19 mouse cellular contexts compared by ENCODE assay signal in the genomic region with DNA sequence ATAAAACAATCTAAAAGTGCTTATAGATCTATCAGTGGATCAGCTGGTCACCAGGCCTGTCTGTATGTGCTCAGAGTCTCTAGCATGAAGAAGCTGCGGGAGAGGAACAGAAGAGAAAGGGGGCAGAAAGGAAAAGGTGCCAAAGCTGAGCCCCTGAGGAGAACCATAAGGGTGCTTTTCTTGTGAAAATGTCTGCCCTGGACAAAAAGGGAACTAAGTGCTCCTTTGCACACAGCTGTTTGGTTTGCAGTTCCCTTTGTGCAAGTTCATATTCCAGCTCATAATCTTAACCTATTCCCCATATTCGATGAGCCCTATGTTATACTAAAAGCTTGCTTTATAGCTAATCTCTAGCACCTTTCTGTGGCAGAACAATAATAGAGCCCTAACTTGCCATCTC. TPM values are rescaled to one million over a fixed set of nuclear protein-coding genes. Genes with fewer than 3 reads are reported as not detected.
"Had no signal": no experiment of that assay in that cellular context is flagged by ENCODE, and none has a peak within 500 bp of the region (broad histone marks: within the 10 kb centered on the region; RNA-seq: fewer than 3 reads in every experiment).

No protein-coding gene starts in this region.

- H3K4me1 ChIP-seq: kidney, embryonic 15.5 days; limb, embryonic 15.5 days; liver, embryonic 12.5 days; midbrain, embryonic 10.5 days; neural tube, embryonic 15.5 days had no signal

- H3K4me3 ChIP-seq: kidney, embryonic 15.5 days; limb, embryonic 15.5 days; liver, embryonic 12.5 days; midbrain, embryonic 10.5 days; myocyte; neural tube, embryonic 15.5 days had no signal

- DNase-seq: kidney, adult 2 months; kidney, postnatal 14 days; lung, embryonic 14.5 days; lung, postnatal 10 days; midbrain, embryonic 14.5 days; right cerebral cortex, adult 18-20 months; right cerebral cortex, postnatal 25 days had no signal

- H3K9me3 ChIP-seq: kidney, embryonic 15.5 days; limb, embryonic 15.5 days; liver, embryonic 12.5 days; midbrain, embryonic 10.5 days; neural tube, embryonic 15.5 days had no signal

- H3K27me3 ChIP-seq: kidney, embryonic 15.5 days; limb, embryonic 15.5 days; liver, embryonic 12.5 days; neural tube, embryonic 15.5 days had no signal

- H3K9ac ChIP-seq: kidney, embryonic 15.5 days; limb, embryonic 15.5 days; liver, embryonic 12.5 days; lung, embryonic 14.5 days; neural tube, embryonic 15.5 days had no signal

- ATAC-seq: liver, embryonic 12.5 days had no signal

- H3K4me2 ChIP-seq: kidney, embryonic 15.5 days; limb, embryonic 15.5 days; liver, embryonic 12.5 days; lung, embryonic 14.5 days; neural tube, embryonic 15.5 days had no signal

- H3K27ac ChIP-seq: kidney, embryonic 15.5 days; limb, embryonic 15.5 days; liver, embryonic 12.5 days; midbrain, embryonic 10.5 days; neural tube, embryonic 15.5 days had no signal

RNA-seq across cellular contexts. Expression of a gene that starts 25.3 kb away (rescaled TPM):
- total RNA-seq: layer of hippocampus, adult 8-10 months; layer of hippocampus, postnatal 14 days; left cerebral cortex, adult 8-10 months; left cerebral cortex, postnatal 25 days had no signal
- polyA plus RNA-seq: kidney, adult 2 months; large intestine, adult 2 months; myocyte; neural tube, embryonic 15.5 days; small intestine, adult 2 months had no signal
